Mouse (Mus musculus) heart, adult 18-20 months (tissue): ENCODE data around the gene Havcr1. TPM values are rescaled to one million over a fixed set of nuclear protein-coding genes. Genes with fewer than 3 reads are reported as not detected.

Source experiments
- total RNA-seq, 2 experiments: library from RNA; stranded (reverse); gene quantifications; 2 replicates each; pipeline ENCODE4 v1.2.3; 2021

Gene Havcr1
- total RNA-seq, 2 experiments from 2014 or later: 0.72 TPM; not detected in 1

Other genes with a start within 250 kb of the Havcr1 start
- gene Gm12169, start 210.9 kb upstream of the Havcr1 start, total RNA-seq: not detected
- gene BC053393, start 163.5 kb upstream of the Havcr1 start, total RNA-seq: not detected
- gene Dppa1, start 105.8 kb upstream of the Havcr1 start, total RNA-seq: not detected
- not detected for gene Timd2, start 28.0 kb upstream of the Havcr1 start, total RNA-seq
- 1 to 10 TPM; 2.4 to 4.4 TPM for gene Timd4, start 75.7 kb downstream of the Havcr1 start, total RNA-seq